Mouse (Mus musculus) stomach, postnatal 0 days (tissue): ENCODE measurements around the gene Evi5. TPM values are rescaled to one million over a fixed set of nuclear protein-coding genes. Genes with fewer than 3 reads are reported as not detected.

Experiments
- ATAC-seq: fragments of 200-750 bp; cut with Nextera tagmentation; 2 replicates; pipeline ENCODE4 v1.8.0; 2017; ENCODE audit not compliant: low FRiP score, low TSS enrichment
- DNase-seq: peaks from one replicate; pipeline ENCODE4 v3.0.0-alpha.2; 2016; ENCODE audit warnings: low spot score
- H3K27ac ChIP-seq: fragments of 300-500 bp; sonication (generic); replicated peaks from 2 replicates; pipeline ENCODE4 v1.5.1; 2014; ENCODE audit warnings: mild to moderate bottlenecking, control low read depth
- H3K27me3 ChIP-seq: fragments of 300-500 bp; sonication (generic); 2 replicates; pipeline ENCODE4 v1.6.1; 2014; ENCODE audit warnings: low read length; ENCODE audit not compliant: control insufficient read depth, insufficient read depth
- H3K36me3 ChIP-seq: fragments of 300-500 bp; sonication (generic); 2 replicates; pipeline ENCODE4 v1.6.1; 2014; ENCODE audit warnings: low read length, mixed read lengths; ENCODE audit not compliant: control insufficient read depth, insufficient read depth
- H3K4me1 ChIP-seq: fragments of 300-500 bp; sonication (generic); replicated peaks from 2 replicates; pipeline ENCODE4 v1.6.1; 2014; ENCODE audit warnings: antibody characterized with exemption; ENCODE audit not compliant: control insufficient read depth, insufficient read depth
- H3K4me2 ChIP-seq: fragments of 300-500 bp; sonication (generic); replicated peaks from 2 replicates; pipeline ENCODE4 v1.6.1; 2014; ENCODE audit warnings: low read depth, mild to moderate bottlenecking, control low read depth, moderate library complexity
- H3K4me3 ChIP-seq: fragments of 300-500 bp; sonication (generic); 2 replicates; pipeline ENCODE4 v1.5.1; 2014; ENCODE audit warnings: low read depth, low read length, control low read depth
- H3K9ac ChIP-seq: fragments of 300-500 bp; sonication (generic); 2 replicates; pipeline ENCODE4 v1.6.1; 2014; ENCODE audit warnings: mild to moderate bottlenecking, low read length, control low read depth, mixed read lengths
- H3K9me3 ChIP-seq: fragments of 300-500 bp; sonication (generic); 2 replicates; pipeline ENCODE4 v1.6.1; 2016; ENCODE audit warnings: low read length; ENCODE audit not compliant: control insufficient read depth
- CTCF ChIP-seq: IDR thresholded peaks from 2 replicates; pipeline ENCODE4 v1.5.1; 2016; ENCODE audit warnings: antibody characterized with exemption, low read depth, mild to moderate bottlenecking, moderate library complexity
- EP300 ChIP-seq: optimal IDR thresholded peaks from 2 replicates; pipeline ENCODE3; 2016; ENCODE audit warnings: antibody characterized with exemption
- WGBS: fragments of 180-500 bp; shearing (Covaris S2); extraction: QIAGEN DNeasy Blood & Tissue Kit; methylation state at CpG from one replicate; pipeline ENCODE4 v1.1.7; 2014; 5-methylcytosine and 5-hydroxymethylcytosine counted together
- polyA plus RNA-seq: library from polyadenylated mRNA; unstranded; fragments of >200 nt; fragmentation: Nextera tagmentation; extraction: Ambion mirVana; gene quantifications from 2 replicates; pipeline ENCODE4 v1.2.1, GENCODE M21; 2015

Gene Evi5
- polyA plus RNA-seq, 1 experiment from 2014 or later = 39.5 TPM

GRCm38 (mm10) chr5:107727007-107727402 lies 147.9 kb downstream of the Evi5 start:
- no peaks in the 10 kb centered on the region for H3K9me3 ChIP-seq
- TF ChIP-seq CTCF = no peak
- no peak for TF ChIP-seq EP300
- H3K4me3 ChIP-seq = 0 out of 2 replicates have a peak overlapping the region, but pooled peaks have one; percentile 29
- H3K36me3 ChIP-seq = no peaks in the 10 kb centered on the region
- H3K9ac ChIP-seq = no peak overlapping the region
- no peak overlapping the region for H3K27ac ChIP-seq
- H3K4me2 ChIP-seq = no peak overlapping the region
- H3K4me1 ChIP-seq = peaks cover 10% of the 10 kb centered on the region
- whole genome bisulfite sequencing = 29% methylated on average over 12 of the region's 12 CpGs
- H3K27me3 ChIP-seq = peaks cover 30% of the 10 kb centered on the region; the same call in 1 of the 2 replicates
- ATAC-seq (no peak), DNase-seq (no peak)

GRCm38 (mm10) chr5:107726281-107727006 lies 148.5 kb downstream of the Evi5 start:
- ATAC-seq (no peak), DNase-seq (peak; percentile 20)
- no peak for TF ChIP-seq CTCF
- no peak for TF ChIP-seq EP300
- no peaks in the 10 kb centered on the region for H3K9me3 ChIP-seq
- WGBS = 1% methylated on average over 57 of the region's 57 CpGs
- no peaks in the 10 kb centered on the region for H3K36me3 ChIP-seq
- H3K27me3 ChIP-seq = peaks cover 30% of the 10 kb centered on the region; the same call in 1 of the 2 replicates
- H3K4me1 ChIP-seq = peaks cover 13% of the 10 kb centered on the region
- H3K27ac ChIP-seq = no peak overlapping the region
- no peak overlapping the region for H3K9ac ChIP-seq
- H3K4me3 ChIP-seq = peak overlapping the region; percentile 29
- H3K4me2 ChIP-seq = peak overlapping the region; percentile 51

GRCm38 (mm10) chr5:107725435-107726261 lies 149.3 kb downstream of the Evi5 start, which contains the start of gene Gfi1:
Gene Gfi1 (minus strand): TSS chr5:107726036.
- under 1% methylated on average over 41 of the region's 41 CpGs for WGBS
- peak within 1 kb of the TSS; percentile 51 for H3K4me2 ChIP-seq
- H3K4me3 ChIP-seq = peak within 1 kb of the TSS; percentile 29
- no peak within 1 kb of the TSS for H3K27ac ChIP-seq
- peaks cover 14% of the 10 kb centered on the region for H3K4me1 ChIP-seq
- H3K36me3 ChIP-seq = no peaks in the 10 kb centered on the region
- ATAC-seq (no peak), DNase-seq (peak; percentile 31)
- H3K9ac ChIP-seq = no peak within 1 kb of the TSS
- TF ChIP-seq EP300 (no peak), CTCF (no peak)
- peaks cover 30% of the 10 kb centered on the region; the same call in 1 of the 2 replicates for H3K27me3 ChIP-seq
- H3K9me3 ChIP-seq = no peaks in the 10 kb centered on the region

GRCm38 (mm10) chr5:107724661-107725434 lies 150.1 kb downstream of the Evi5 start:
- Histone ChIP-seq H3K27ac (no peak overlapping the region), H3K36me3 (no peaks in the 10 kb centered on the region), H3K4me3 (peak overlapping the region; percentile 29), H3K9ac (no peak overlapping the region), H3K27me3 (peaks cover 30% of the 10 kb centered on the region; the same call in 1 of the 2 replicates), H3K4me1 (peaks cover 14% of the 10 kb centered on the region), H3K4me2 (peak overlapping the region; percentile 51), H3K9me3 (no peaks in the 10 kb centered on the region)
- 1% methylated on average over 52 of the region's 52 CpGs for WGBS
- DNase-seq (no peak), ATAC-seq (peak; percentile 20)
- TF ChIP-seq EP300 (no peak), CTCF (no peak)

- Histone ChIP-seq H3K36me3 (no peaks in the 10 kb centered on the region), H3K27ac (no peak overlapping the region), H3K4me3 (peak overlapping the region; percentile 26), H3K27me3 (peaks cover 30% of the 10 kb centered on the region; the same call in 1 of the 2 replicates), H3K9me3 (no peaks in the 10 kb centered on the region), H3K9ac (no peak overlapping the region), H3K4me2 (peak overlapping the region; percentile 51), H3K4me1 (peaks cover 14% of the 10 kb centered on the region)
- no peak for TF ChIP-seq CTCF
- TF ChIP-seq EP300 = no peak
- DNase-seq = peak; percentile 45
- ATAC-seq = peak; percentile 25; the same call in 1 of the 2 replicates
- WGBS = 2% methylated on average over 49 of the region's 49 CpGs
Observed at GRCm38 (mm10) chr5:107723541-107724511, 151.1 kb downstream of the Evi5 start.
